Mouse (Mus musculus) kidney, postnatal 36 days (tissue): ENCODE data around the gene Klhl11.
A peak's percentile ranks its signal among the peaks of the same experiment; 100 is the strongest.

Source experiments
- DNase-seq, 2 experiments: peaks; one replicate each; pipeline ENCODE4 v3.0.0; 2021 to 2022; ENCODE audit warnings: mixed read lengths in 2 of 2

Gene Klhl11

DNA sequence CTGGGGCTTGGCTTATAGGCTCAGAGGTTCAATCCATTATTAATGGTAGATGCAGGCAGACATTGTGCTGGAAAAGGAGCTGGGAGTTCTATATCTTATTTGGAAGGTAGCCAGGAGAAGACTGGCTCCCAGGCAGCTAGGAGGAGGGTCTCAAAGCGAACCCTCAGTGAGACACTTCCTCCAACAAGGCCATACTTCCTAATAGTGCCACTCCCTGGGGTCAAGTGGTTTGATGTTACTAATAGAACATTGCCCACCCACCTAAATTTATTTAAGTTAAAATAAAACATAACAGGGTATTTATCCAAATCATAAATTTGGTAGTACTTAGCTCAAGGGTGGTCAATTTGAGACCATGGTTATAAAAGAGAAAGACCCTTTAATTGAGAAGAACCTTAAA, 6.7 kb downstream of the Klhl11 start:
- DNase-seq, result no peak

GRCm38 (mm10) chr11:100465229-100465792, 7.2 kb downstream of the Klhl11 start:
- no peak for DNase-seq

GRCm38 (mm10) chr11:100462699-100463098, 9.8 kb downstream of the Klhl11 start:
- DNase-seq, result no peak

DNA sequence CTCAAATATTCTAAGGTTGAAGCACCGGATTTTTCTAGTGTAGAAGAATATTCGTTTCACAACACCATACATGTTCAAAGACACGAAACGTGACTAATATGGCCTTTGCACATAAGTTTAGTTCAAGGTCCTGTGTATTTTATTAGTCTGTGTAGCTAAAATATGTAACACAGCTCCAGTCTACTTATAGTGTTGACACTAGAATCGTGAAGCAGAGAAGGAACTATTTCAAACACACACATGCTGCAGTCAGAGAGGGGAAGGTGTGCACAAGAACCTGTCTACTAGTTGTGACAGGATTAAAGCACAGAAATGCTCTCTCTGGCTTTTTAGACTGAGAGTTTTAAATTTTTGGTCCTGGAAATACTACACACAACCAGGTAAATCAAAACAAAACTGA, 14.8 kb downstream of the Klhl11 start:
- DNase-seq, result no peak

DNA sequence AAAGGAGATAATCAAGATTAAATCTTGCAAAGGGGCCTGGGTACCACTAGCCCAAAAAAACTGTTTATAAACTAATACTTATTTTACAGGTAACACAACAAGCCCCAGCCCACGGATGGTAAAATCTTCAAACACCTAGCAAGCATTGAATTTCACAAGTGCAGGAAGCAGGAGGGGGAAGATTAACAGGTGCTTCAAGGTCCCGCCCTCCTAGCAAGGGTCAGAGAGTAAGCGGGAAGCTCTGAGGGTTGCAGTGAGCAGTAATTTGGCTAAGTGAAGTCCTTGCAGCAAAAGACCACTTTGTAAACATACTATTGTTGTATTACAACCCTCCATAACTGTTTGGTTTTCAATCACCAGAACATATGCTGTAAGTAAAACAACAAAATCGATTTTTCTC, 15.3 kb downstream of the Klhl11 start:
- DNase-seq, result no peak

GRCm38 (mm10) chr11:100442625-100443024, 29.9 kb downstream of the Klhl11 start:
- peak; percentile 51 to 62 for DNase-seq

DNA sequence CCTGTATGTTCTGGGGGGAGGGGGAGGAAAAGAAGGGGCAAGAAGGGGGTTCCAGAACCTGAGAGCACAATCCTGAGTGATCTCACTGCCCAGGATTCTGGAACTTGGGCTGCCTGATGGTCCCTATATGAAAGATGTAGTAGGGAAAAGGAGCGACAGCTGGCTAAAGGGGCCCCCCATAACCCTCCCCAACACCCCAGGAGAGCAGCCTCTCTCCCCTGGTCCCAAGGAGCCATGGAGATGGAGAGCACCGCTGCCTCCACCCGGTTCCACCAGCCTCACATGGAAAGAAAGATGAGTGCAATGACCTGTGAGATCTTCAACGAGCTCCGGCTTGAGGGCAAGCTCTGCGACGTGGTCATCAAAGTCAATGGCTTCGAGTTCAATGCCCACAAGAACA, 30.7 kb downstream of the Klhl11 start, which contains the start of the genes Nt5c3b and Klhl10:
TSS of gene Nt5c3b (minus strand) at position 12 of the 400 bp plus-strand sequence.
TSS of gene Klhl10 (plus strand) at position 121 of the 400 bp plus-strand sequence.
- no peak for DNase-seq

GRCm38 (mm10) chr11:100440691-100441522, 31.6 kb downstream of the Klhl11 start:
- peak; percentile 84 to 90 for DNase-seq

DNA sequence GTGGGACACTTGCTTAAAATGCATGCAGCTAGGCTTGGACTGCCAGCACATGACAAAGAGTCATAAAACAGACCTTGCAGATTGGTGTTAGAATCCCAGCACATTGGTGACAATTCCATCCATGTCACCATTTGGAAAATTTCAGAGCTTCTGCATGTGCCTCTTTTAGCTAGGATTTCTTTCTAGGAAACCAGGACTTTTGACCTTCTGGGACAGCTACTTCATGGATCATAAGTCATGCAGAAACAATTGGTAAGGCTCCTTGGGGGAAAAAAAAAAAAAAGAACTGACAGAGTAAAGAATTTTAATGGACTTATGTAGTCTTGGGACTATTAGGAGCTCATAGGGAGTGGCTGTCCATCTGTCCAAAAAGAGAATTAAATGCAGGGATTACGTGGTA, 34.6 kb downstream of the Klhl11 start:
- peak in 1 of 2 experiments; percentile 35 for DNase-seq

- no peak for DNase-seq
These were observed 36.8 kb downstream of the Klhl11 start for GRCm38 (mm10) chr11:100435678-100436246.

DNA sequence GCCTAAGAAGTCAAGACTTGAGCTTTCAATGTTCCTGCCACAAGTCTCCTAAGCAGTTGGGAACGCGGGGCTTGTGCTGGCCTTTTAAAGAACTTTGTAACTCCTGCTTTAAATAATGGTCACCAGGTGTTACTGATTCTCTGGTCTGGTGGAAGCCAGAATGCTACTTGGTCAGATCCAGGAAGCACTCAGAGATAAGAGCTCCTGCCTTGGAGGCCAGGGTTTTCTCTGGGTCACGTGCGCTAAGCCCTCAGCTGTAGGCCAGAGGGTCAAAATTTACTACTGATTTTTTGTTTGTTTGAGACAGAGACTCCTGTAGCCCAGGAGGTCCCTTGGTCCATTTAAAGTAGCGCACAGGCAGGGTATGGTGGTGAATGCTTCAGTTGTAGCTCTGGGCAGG, 40.5 kb downstream of the Klhl11 start:
- DNase-seq, result no peak

GRCm38 (mm10) chr11:100430052-100430451, 42.5 kb downstream of the Klhl11 start:
- no peak for DNase-seq

- peak; percentile 25 to 29 for DNase-seq
These were observed 43.8 kb downstream of the Klhl11 start for GRCm38 (mm10) chr11:100428612-100429199.

DNA sequence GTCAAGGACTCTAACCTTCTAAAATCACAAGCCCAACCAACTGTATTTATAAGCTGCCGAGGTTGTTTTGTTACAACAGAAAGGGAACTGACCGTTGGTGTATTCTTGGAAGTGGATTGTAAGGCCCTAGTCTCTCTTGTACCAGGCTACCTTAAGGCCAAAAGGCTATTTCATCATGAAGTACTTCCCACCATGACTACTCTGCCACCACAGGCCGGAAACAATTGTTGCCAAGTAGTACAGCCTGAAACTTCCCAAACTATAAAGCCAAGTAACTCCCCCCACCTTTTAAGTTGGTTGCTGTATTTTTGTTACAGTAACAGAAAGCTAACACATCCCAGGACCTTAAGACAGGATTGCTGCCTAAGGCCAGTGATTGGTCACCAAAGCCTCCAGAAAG, 45.7 kb downstream of the Klhl11 start:
- DNase-seq, result no peak

- DNase-seq, result peak; percentile 75 to 88
These were observed 46.7 kb downstream of the Klhl11 start for GRCm38 (mm10) chr11:100425851-100426250.

GRCm38 (mm10) chr11:100423836-100424235, 48.7 kb downstream of the Klhl11 start:
- no peak for DNase-seq

DNA sequence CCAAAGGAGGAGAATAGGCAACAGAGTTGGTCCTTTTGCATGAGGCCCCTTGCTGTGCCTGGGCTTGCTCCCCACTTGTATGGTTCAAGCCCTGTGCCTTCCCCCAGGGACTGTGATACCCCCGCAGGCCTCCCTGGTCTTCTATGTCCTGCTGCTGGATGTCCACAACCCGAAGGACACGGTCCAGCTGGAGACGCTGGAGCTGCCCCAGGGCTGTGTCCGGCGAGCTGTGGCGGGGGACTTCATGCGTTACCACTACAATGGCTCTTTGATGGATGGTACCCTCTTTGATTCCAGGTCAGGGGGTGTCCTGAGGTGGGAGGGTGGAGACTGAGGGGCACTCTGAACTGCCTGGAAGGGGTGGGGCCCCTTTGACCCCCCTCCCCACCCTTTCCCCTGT, 51.0 kb downstream of the Klhl11 start:
- no peak for DNase-seq

DNA sequence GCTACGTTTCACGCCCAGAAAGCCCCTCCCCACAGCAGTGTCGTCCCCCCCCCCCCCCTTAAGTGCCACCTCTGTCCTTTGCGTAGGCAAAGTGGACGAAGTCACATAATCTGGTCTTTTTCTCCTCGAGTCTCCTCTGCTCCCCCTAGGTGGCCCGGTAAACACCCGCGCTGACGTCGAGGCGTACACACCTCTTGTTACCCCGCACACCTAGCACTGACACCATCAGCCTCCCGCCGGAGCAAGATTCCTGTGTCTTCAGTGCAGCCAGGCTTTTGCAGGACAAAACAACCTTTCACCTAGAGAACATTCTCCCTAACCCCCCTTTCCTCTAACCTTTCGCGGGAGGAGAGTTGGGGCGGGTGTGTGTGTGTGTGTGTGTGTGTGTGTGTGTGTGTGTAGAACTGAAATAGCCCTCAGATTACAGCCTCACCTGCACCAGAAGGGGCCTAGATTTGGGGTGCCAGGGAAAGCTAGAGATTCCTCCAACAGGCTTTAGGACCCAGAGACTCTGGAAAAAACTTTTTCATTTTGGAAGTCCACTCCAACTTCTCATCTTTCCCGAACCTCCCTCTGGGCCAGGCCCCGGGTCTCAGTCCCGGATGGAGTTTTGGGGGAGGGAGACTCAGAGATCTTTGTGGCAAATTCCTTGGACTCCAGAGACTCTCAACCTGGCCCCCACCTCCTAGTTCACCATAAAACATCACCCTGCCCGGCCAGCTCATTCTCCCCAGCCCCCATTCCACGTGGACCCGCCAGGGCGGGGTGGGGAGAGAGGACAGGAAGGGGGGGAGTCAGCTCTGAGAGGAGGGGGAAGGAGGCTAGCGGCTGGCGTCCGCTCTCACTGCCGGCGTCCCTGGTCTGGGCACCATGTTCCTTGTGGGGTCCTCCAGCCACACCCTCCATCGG, 57.4 kb downstream of the Klhl11 start, which contains the start of gene Fkbp10:
TSS of gene Fkbp10 (plus strand) at position 784 of the 909 bp plus-strand sequence.
- peak; percentile 29 to 55 for DNase-seq

DNA sequence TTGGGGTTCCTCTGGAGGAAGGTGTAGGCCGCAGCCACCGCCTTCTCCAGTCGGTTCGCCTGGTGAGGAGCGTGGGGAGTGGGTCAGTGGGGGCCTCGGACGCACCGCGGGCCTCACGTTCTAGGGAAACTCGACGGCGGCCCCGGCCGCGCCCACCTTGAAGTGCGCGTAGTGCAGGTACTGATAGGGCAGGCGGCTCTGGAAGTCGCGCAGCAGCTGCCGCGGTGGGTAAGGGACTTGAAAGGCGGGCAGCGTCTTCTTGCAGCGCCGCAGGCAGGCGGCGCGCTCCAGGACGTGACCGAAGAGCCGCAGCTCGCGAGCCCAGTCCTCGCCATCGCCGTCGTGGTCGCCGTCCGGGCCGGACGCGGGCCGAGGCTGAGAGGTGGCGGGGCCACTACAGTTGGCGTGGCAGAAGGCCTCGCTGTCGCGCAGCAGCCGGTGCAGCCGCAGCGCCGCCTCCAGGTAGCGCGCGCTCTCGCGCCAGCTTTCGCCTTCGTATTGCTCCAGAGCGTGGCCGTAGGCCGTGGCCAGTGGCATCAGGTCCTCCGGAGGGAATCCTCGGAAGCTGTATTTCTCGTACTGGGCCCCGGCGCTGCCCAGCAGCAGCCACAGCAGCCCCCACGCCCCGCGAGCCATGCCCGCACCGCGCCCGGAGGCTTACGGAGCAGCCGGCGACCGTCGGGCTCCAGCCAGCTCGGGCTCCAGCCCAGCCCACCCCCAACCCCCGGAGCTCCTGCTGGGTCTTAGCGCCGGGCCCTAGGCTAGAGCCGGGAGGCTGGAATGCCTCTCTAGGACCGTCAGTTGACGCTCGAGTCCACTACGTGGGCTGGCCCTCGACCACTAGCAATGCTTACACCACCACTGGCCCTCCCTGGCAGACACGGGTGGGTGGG, 58.3 kb downstream of the Klhl11 start, which contains the start of gene P3h4:
TSS of gene P3h4 (minus strand) at position 816 of the 893 bp plus-strand sequence.
- peak; percentile 81 to 90 for DNase-seq

- DNase-seq, result no peak
These were observed 59.0 kb downstream of the Klhl11 start for GRCm38 (mm10) chr11:100413541-100413940.
